Mouse (Mus musculus): ENCODE data around the gene Cep19. TPM values are rescaled to one million over a fixed set of nuclear protein-coding genes. Genes with fewer than 3 reads are reported as not detected.

Cep19 gene
- polyA plus RNA-seq, 1 experiment from 2014 or later: 50.9 TPM

DNA sequence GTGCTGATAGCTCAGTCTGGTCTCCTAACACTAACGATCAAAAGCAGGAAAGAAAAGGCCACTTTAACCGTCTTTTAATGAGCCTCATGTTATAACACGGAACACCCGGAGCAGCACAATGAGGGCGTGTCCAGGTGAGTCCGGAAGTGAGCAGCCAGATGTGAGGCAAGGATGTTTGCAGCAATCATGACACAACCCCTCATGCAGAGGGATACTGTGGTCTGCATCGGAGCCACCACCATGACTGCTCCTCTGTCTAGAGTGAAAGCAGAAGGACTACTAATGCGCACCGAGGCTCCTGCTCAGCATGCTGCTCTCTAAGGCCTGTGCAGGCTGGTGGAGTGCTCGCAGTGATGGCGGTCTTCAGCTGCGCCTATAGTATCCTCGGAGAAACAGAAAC, 2.7 kb downstream of the Cep19 start:
- WGBS: 96% methylated on average over 13 of the region's 13 CpGs

DNA sequence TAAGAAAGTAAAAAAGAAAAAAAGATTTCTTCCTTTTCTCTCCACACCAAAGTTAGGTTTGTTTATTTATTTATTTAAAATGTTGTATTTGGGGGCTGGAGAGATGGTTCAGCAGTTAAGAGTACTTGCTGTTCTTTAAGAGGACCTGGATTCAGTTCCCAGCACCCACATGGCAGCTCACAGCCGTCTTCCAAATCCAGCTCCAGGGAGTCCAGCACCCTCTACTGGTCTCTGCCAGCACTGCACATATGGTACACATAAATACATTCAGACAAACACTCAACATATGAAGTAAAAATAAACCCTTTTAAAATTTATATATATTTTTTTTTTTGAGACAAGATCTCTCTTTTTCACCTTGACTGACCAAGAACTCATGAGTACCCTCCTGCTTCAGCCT, 6.1 kb downstream of the Cep19 start:
- H3K4me1 ChIP-seq (ENCODE audit: control insufficient read depth, insufficient read depth, low read length): no peaks in the 10 kb centered on the region
- H3K27me3 ChIP-seq (ENCODE audit: control insufficient read depth, insufficient read depth, low read length): no peaks in the 10 kb centered on the region
- H3K36me3 ChIP-seq (ENCODE audit: control insufficient read depth, insufficient read depth, low read length): peaks cover 13% of the 10 kb centered on the region; the same call in 1 of the 2 replicates
- no peak overlapping the region for H3K4me2 ChIP-seq (ENCODE audit: low read depth, low read length)
- no peak overlapping the region for H3K27ac ChIP-seq (ENCODE audit: low read depth, low read length)
- no peak overlapping the region for H3K4me3 ChIP-seq (ENCODE audit: low read depth, low read length)
- 100% methylated on average over 1 of the region's 1 CpGs for WGBS
- H3K9me3 ChIP-seq (ENCODE audit: control insufficient read depth, low read length): no peaks in the 10 kb centered on the region
- no peak for ATAC-seq (ENCODE audit: low read depth)
- H3K9ac ChIP-seq (replicated peaks; ENCODE audit: low read depth, low read length): no peak overlapping the region

More for the DNA sequence above, 2.7 kb downstream of the Cep19 start:
- H3K4me2 ChIP-seq (ENCODE audit: low read depth, low read length): no peak overlapping the region
- H3K9ac ChIP-seq (replicated peaks; ENCODE audit: low read depth, low read length): no peak overlapping the region
- no peak overlapping the region for H3K27ac ChIP-seq (ENCODE audit: low read depth, low read length)
- H3K9me3 ChIP-seq (ENCODE audit: control insufficient read depth, low read length): no peaks in the 10 kb centered on the region
- ATAC-seq (ENCODE audit: low read depth): no peak
- H3K36me3 ChIP-seq (ENCODE audit: control insufficient read depth, insufficient read depth, low read length): peaks cover 8% of the 10 kb centered on the region; the same call in 1 of the 2 replicates
- no peaks in the 10 kb centered on the region for H3K27me3 ChIP-seq (ENCODE audit: control insufficient read depth, insufficient read depth, low read length)
- no peak overlapping the region for H3K4me3 ChIP-seq (ENCODE audit: low read depth, low read length)
- H3K4me1 ChIP-seq (ENCODE audit: control insufficient read depth, insufficient read depth, low read length): peaks cover 10% of the 10 kb centered on the region

DNA sequence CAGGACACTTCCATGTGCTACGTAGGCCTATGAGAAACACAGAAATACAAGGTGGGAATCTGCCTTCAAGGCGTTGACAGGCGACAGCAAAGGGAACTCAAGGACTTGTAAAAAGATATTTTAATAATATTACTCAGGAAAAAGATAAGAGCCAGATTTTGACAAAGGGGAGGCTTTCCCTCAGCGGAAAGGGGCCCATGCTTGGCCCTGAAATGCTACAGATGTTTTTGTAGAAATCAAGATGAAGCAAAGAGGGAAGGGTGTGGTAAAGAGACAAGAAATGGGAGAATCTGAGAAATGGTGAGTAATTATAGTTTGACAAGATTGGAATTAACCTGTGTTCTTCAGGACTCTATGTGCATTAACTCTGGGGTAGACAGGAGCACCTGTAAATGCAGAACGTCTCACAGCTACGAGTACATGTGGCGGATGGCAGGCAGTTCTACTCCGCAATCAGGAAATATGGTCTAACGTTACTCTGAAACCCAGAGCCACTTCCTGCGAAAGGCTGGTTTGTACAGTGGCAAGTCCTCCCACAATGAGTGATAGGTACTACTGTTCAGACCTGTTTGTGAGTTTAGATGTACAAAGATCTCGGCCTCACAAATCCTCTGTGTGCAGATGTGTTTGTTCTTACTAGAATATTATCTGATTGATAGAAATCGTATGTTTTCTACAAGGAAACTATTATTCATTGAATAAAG, 7.9 kb downstream of the Cep19 start:
- Histone ChIP-seq H3K36me3 (ENCODE audit: control insufficient read depth, insufficient read depth, low read length) (peaks cover 13% of the 10 kb centered on the region; the same call in 1 of the 2 replicates), H3K4me3 (ENCODE audit: low read depth, low read length) (no peak overlapping the region), H3K27me3 (ENCODE audit: control insufficient read depth, insufficient read depth, low read length) (no peaks in the 10 kb centered on the region), H3K4me1 (ENCODE audit: control insufficient read depth, insufficient read depth, low read length) (no peaks in the 10 kb centered on the region), H3K9ac (replicated peaks; ENCODE audit: low read depth, low read length) (no peak overlapping the region), H3K4me2 (ENCODE audit: low read depth, low read length) (no peak overlapping the region), H3K27ac (ENCODE audit: low read depth, low read length) (no peak overlapping the region), H3K9me3 (ENCODE audit: control insufficient read depth, low read length) (no peaks in the 10 kb centered on the region)
- 93% methylated on average over 12 of the region's 12 CpGs for WGBS
- ATAC-seq (ENCODE audit: low read depth): no peak

DNA sequence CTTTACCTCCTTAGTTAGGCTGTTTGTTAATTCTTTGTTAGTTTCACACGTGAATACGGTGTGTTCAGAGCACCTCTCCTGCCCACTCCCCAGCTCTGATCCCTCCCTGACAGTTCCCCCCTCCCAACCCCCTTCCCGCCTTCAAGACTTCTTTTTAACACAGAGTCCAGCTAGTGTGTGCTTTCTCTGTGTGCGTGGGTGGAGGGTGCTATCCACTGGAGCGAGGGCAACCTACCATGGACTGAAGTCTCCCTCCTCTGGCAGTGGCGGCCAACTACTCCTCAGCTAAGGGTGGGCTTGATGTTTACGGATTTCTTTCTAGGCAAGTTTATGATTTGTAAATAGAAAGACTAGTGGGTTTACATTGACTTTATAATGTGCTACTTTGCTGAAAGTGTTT, 8.6 kb downstream of the Cep19 start:
- Histone ChIP-seq H3K4me1 (ENCODE audit: control insufficient read depth, insufficient read depth, low read length) (no peaks in the 10 kb centered on the region), H3K9me3 (ENCODE audit: control insufficient read depth, low read length) (no peaks in the 10 kb centered on the region), H3K27ac (ENCODE audit: low read depth, low read length) (no peak overlapping the region), H3K27me3 (ENCODE audit: control insufficient read depth, insufficient read depth, low read length) (no peaks in the 10 kb centered on the region), H3K4me3 (ENCODE audit: low read depth, low read length) (no peak overlapping the region), H3K36me3 (ENCODE audit: control insufficient read depth, insufficient read depth, low read length) (peaks cover 13% of the 10 kb centered on the region; the same call in 1 of the 2 replicates), H3K9ac (replicated peaks; ENCODE audit: low read depth, low read length) (no peak overlapping the region), H3K4me2 (ENCODE audit: low read depth, low read length) (no peak overlapping the region)
- 83% methylated on average over 7 of the region's 7 CpGs for WGBS
- ATAC-seq (ENCODE audit: low read depth): no peak

DNA sequence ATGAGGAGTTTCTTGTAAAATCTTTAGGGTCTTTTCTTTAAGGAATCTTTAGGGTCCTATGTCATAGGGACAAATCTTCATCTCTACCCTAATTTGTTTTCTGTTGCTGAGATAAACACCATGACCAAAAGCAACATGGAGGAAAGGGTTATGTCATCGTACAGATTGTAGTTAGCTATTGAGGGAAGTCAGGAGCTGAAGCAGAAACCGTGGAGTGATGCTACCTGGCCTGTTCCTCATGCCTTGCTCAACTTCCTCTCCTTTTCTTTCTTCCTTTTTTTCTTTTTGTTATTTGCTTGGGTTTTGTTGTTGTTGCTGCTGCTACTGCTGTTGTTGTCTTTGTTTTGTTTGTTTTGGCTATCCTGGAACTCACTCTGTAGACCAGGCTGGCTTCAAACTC, 9.0 kb downstream of the Cep19 start:
- no peak for ATAC-seq (ENCODE audit: low read depth)
- no peaks in the 10 kb centered on the region for H3K27me3 ChIP-seq (ENCODE audit: control insufficient read depth, insufficient read depth, low read length)
- H3K4me2 ChIP-seq (ENCODE audit: low read depth, low read length): no peak overlapping the region
- 96% methylated on average over 2 of the region's 2 CpGs for WGBS
- H3K36me3 ChIP-seq (ENCODE audit: control insufficient read depth, insufficient read depth, low read length): peaks cover 13% of the 10 kb centered on the region; the same call in 1 of the 2 replicates
- no peaks in the 10 kb centered on the region for H3K4me1 ChIP-seq (ENCODE audit: control insufficient read depth, insufficient read depth, low read length)
- H3K9ac ChIP-seq (replicated peaks; ENCODE audit: low read depth, low read length): no peak overlapping the region
- H3K4me3 ChIP-seq (ENCODE audit: low read depth, low read length): no peak overlapping the region
- H3K27ac ChIP-seq (ENCODE audit: low read depth, low read length): no peak overlapping the region
- H3K9me3 ChIP-seq (ENCODE audit: control insufficient read depth, low read length): no peaks in the 10 kb centered on the region

DNA sequence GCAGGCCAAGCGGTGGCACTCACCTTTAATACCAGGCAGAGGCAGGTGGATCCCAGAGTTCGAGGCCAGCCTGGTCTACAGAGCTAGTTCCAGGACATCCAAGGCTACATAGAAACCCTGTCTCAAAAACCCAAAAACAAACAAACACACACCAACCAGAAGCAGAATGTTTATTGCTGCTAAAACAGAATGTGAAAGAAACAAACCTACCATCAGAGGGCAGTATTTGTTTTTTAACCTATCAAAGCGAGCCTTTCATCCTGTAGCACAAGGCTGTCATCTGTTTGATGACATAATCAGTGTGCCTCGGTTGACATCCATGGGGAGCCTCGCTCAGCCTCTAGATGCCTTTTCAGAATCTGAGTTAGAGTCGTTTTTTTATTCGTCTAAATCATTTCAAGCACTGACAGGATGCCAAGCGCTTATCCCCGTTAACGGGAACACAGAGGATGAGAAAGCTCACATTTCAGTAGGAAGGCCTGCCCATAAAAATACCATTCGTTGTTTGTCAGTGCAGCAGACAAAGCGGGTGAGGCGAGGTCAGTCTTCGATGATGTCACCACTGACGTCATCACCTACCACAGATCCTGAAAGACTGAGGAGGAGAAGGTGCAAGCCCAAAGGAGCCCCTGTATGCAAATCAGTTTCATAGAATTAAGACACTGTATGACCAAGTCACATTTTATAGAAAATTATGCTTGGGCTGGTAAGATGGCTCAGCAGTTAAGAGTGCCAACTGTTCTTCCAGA, 11.5 kb downstream of the Cep19 start:
- Histone ChIP-seq H3K9me3 (ENCODE audit: control insufficient read depth, low read length) (no peaks in the 10 kb centered on the region), H3K27ac (ENCODE audit: low read depth, low read length) (no peak overlapping the region), H3K4me1 (ENCODE audit: control insufficient read depth, insufficient read depth, low read length) (no peaks in the 10 kb centered on the region), H3K27me3 (ENCODE audit: control insufficient read depth, insufficient read depth, low read length) (no peaks in the 10 kb centered on the region), H3K4me2 (ENCODE audit: low read depth, low read length) (no peak overlapping the region), H3K9ac (replicated peaks; ENCODE audit: low read depth, low read length) (no peak overlapping the region), H3K4me3 (ENCODE audit: low read depth, low read length) (no peak overlapping the region), H3K36me3 (ENCODE audit: control insufficient read depth, insufficient read depth, low read length) (peaks cover 13% of the 10 kb centered on the region; the same call in 1 of the 2 replicates)
- WGBS: 82% methylated on average over 15 of the region's 15 CpGs
- no peak for ATAC-seq (ENCODE audit: low read depth)

DNA sequence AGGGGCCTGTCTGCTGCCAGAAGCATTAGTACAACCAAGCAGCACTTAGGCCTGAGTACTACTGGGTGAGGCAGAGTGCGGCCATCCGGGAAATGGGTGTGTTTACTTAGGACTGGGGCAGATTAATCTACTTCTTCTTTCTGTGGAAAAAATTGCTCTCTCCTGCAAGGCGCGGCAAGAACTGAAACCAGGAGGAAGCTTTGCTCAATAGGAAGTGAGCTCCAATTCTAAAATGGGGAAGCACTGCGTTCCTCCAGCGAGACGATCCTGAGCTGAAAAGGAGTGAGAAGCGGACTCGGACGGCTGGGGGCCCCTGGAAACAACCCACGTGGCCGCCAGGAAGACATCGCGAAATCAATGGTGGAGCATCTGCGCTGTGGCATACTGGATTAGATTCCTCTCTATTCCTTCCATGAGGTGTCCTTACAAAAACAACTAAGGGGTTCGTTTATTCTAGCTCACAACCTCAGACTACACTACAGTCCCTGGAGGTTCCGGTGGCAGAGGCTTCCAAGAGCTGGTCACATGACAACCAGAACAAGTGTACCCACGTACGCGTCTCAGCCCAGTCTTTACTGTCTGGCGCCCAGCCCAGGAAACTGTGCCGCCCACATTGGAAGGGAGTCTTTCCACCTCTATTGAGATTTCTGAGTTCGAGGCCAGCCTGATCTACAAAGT, 14.1 kb downstream of the Cep19 start:
- Histone ChIP-seq H3K9me3 (ENCODE audit: control insufficient read depth, low read length) (no peaks in the 10 kb centered on the region), H3K4me1 (ENCODE audit: control insufficient read depth, insufficient read depth, low read length) (no peaks in the 10 kb centered on the region), H3K27ac (ENCODE audit: low read depth, low read length) (no peak overlapping the region), H3K4me2 (ENCODE audit: low read depth, low read length) (no peak overlapping the region), H3K27me3 (ENCODE audit: control insufficient read depth, insufficient read depth, low read length) (no peaks in the 10 kb centered on the region), H3K36me3 (ENCODE audit: control insufficient read depth, insufficient read depth, low read length) (0 out of 2 replicates have a peak, but pooled peaks cover 3% of the 10 kb centered on the region), H3K9ac (replicated peaks; ENCODE audit: low read depth, low read length) (no peak overlapping the region), H3K4me3 (ENCODE audit: low read depth, low read length) (no peak overlapping the region)
- ATAC-seq (ENCODE audit: low read depth): no peak
- 73% methylated on average over 23 of the region's 23 CpGs for WGBS

DNA sequence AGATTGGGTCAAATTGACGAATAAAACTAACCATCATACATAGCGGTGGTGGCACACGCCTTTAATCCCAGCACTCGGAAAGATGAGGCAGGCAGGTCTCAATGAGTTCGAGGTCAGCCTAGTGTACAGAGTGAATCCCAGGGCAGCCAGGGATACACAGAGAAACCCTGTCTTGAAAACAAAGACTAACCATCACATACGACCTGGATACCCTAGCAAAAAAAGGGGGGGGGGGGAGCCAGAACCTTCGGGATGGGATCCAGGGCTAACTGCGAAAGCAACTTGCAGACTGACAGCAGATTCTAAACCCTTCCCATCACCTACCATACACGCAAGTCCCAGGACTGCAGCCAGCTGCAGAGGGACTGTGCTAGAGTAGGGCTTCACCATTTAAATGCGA, 14.8 kb downstream of the Cep19 start:
- no peak overlapping the region for H3K4me3 ChIP-seq (ENCODE audit: low read depth, low read length)
- no peak for ATAC-seq (ENCODE audit: low read depth)
- H3K36me3 ChIP-seq (ENCODE audit: control insufficient read depth, insufficient read depth, low read length): 0 out of 2 replicates have a peak, but pooled peaks cover 3% of the 10 kb centered on the region
- H3K27ac ChIP-seq (ENCODE audit: low read depth, low read length): no peak overlapping the region
- no peaks in the 10 kb centered on the region for H3K9me3 ChIP-seq (ENCODE audit: control insufficient read depth, low read length)
- WGBS: 89% methylated on average over 10 of the region's 10 CpGs
- H3K4me1 ChIP-seq (ENCODE audit: control insufficient read depth, insufficient read depth, low read length): no peaks in the 10 kb centered on the region
- no peak overlapping the region for H3K4me2 ChIP-seq (ENCODE audit: low read depth, low read length)
- H3K27me3 ChIP-seq (ENCODE audit: control insufficient read depth, insufficient read depth, low read length): no peaks in the 10 kb centered on the region
- no peak overlapping the region for H3K9ac ChIP-seq (replicated peaks; ENCODE audit: low read depth, low read length)

Measured in neural tube, embryonic 14.5 days (tissue).